Mouse (Mus musculus) layer of hippocampus, postnatal 36 days (tissue): Measurements from ENCODE around the gene Kiss1r. TPM values are rescaled to one million over a fixed set of nuclear protein-coding genes. Genes with fewer than 3 reads are reported as not detected.
A peak's percentile ranks its signal among the peaks of the same experiment; 100 is the strongest.
"Not testable (repeated sequence)": the region's sequence is repeated elsewhere in the genome, so short reads cannot be mapped to it uniquely, and the experiment has no call there.

Source experiments
- DNase-seq, 2 experiments: peaks; one replicate each; pipeline ENCODE4 v3.0.0; 2022
- total RNA-seq, 2 experiments: library from RNA; stranded (reverse); gene quantifications; 2 replicates each; pipeline ENCODE4 v1.2.3; 2021

Kiss1r gene
- 1 to 10 TPM; 6.4 to 6.8 TPM for total RNA-seq

DNA sequence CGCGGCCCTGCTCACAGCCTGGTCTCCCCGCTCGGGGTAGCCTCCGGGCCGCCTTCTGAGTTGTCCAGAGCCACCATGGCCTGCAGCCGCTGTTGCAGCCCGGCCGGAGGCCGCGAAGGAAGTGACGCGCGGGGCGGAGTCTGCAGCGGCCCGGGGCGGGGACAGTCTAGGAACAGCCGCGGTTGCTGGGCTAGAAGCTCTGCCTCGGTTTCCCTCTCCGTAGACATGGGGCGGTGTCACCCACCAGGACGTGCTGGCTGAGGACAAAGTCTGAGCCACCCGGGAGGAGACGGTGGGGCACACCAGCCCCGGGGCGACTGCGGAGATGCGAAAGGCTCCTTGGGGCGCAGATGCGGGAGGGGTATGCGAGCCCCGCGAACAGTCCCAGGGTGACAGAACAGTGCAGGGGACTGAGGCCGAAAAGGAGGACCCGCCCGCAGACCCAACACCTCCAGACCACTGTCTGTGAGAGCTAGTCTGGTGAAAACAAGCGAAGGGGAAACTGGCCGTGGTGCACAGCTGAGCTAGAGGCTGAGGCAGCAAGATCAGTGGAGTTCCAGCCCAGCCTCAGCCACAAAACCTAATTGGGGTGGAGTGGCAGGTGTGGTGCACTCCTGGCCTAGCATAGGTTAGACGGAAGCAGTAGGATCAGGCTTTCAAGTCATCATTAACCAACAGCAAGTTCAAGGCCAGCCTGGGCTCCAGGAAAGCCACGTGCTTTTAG is at the start of gene Kiss1r:
Kiss1r (plus strand) TSS at position 164 of the 724 bp plus-strand sequence.
- peak; percentile 85 to 87 for DNase-seq

DNA sequence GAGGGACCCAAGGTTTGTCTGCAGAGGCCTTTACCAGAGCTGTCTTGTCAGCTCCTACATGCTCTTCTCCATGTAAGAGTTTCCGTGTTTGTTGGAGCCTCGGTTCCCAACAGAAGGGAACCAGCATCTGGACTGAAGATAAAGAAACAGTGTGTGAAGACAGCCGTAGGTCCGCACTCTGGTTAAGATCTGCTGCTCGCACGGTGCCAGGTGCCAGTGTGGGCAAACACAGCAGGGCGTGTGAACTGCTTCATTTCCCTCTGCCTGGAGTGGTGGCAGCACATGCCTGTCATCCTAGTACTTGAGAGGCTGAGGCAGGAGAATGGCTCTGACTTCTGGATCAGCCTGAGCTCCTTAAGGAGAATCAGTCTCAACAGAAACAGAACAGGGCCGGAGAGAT is 44.9 kb upstream of the Kiss1r start:
- DNase-seq = no peak

DNA sequence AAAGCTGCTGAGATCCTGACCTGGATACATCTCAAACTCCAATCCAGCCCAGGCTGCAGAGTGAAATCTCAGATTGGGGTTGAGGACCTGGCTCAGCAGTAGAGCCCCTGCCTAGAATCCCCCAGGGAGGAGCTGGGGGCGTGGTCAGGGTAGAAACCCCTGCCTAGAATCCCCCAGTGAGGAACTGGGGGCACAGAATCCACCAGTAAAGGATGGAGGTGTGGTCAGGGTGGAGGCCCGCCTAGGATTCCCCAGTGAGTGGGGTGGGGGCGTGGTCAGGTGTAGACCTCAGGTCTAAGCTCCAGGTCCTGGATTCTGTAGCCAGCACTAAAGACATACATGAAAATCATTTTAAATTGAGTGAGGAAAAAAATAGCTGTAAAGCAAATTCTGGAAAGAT is 43.9 kb upstream of the Kiss1r start:
- DNase-seq = no peak

DNA sequence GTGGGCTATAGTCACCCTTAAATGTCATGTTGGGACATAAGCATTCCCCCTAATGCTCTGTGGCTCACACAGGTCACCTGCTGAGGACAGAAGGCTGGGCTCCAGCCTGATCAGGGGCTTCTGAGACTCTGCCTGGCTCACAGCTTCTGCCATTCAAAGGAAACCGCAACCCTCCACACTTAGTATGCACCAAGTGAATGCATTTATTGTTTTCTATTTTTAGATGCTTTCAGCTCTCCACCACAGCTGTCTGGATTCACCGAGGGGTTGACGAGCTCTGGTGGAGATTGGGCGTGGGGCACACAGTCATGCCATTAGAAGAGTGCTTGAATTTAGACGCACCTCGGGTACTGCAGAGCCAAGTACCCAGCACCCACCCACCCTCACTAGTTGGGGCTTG is 43.5 kb upstream of the Kiss1r start:
- no peak for DNase-seq

DNA sequence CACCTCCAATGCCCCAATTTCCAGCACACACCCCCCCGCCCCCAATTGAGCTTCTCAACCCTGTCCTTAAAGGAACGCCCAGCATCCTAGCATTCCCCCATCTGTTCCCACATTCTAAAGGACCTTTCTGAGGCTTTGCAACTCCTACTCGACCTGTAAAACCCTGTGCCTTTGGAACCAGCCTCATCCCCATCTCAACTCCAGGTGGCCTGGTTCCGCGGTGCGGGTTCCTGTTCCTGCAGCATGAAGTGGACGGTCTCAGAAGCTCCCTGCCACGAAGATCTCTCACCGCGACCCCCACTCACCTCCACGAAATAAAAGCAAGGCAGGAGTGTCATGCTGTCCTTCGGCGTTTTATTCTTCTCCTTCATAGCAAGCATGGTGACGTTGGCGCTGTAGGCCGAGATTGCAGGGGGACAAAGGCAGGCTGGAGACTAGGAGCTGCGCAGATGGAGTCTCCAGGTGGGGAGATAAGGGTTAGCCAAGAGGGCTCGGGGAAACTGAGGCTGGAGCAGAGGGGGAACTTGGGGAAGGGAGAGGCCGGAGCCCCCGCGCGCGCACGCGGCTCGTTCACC is 43.0 kb upstream of the Kiss1r start:
- no peak for DNase-seq

DNA sequence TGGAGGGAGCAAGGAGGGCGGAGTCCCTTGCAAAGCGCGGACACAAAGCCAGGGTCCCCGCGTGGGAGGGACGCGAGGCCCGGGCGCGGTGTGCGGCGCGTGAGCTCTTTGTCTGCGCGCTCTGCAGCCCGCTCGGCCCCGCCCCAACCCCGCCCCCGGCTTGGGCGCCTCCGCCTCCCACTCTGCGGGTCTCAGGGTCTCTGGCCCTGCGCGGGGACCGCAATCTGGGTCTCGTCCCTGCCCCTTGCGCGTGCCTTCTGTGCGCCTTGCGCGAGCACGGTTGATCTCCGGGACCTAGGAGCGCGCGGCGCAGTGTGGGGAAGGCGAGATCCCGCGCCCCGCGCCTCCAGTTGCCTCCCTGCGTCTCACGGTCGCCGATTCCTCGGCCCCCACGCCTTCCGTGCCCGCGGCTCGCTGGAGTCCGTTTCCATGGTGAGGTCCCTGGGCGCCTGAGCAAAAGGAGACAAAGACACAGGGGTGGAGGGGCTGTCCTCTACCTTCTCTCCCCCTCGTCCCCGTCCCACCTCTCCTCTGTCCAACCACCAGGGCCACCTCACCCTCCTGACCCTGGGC is 42.4 kb upstream of the Kiss1r start, which contains the start of the genes Prtn3 and Plppr3:
Prtn3 (plus strand) TSS at position 187 of the 573 bp plus-strand sequence.
Plppr3 (minus strand) TSS at position 345 of the 573 bp plus-strand sequence.
- DNase-seq = no peak

DNA sequence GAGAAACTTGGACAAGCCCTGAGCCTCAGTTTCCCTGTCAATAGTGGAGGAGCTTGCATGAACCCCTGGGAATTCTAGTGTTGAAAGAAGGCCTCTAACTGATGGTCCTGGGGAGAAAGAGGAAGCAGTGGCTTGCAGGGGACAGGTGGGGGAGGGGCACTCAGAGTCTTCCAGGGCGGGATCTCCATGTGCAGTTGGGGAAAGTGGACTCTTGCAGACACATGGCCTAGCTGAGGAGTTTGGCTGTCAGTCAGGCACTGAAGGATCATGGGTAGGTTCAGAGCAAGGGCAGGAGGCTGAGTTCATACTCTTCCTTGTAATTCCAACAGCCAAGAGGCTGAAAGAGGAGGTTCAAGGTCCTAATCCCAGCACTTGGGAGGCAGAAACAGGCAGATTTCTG is 39.6 kb upstream of the Kiss1r start:
- DNase-seq = no peak

DNA sequence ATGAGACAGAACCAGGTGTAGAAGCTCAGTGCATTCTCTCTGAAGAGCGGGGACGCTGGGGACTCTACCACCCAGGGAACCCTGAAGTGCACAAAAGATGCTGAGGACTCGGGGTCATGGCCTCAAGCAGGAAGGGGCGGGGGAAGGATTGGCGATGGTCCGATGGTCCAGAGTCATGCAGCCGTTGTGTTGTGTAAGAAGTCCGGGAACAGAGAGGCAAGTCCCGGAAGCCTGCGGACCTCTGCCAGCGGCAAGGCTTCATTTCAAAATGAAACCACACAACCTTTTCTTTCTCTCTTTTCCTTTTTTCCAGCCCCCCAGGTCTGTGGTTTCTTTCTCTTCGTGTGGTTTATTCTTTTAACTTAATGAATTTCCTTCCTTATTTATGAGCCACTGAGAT is 39.0 kb upstream of the Kiss1r start:
- DNase-seq = no peak

DNA sequence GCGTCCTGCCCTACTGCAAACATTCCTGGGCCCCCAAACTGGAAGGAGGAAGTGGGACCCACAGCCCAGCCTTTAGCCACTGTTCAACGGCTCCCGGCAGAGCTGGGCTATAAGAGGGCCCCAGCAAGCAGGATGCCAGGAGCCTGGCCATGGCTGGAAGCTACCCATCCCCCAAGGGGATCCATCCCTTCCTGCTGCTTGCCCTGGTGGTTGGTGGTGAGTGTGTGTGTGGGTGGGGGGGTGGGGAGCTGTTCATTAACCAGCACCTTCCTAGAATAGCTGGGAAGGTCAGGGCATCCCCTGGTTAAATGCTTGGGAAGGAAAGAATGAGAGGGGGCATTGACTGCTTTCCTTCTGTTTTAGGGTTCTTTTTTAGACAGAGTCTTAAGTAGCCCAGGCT is 37.2 kb upstream of the Kiss1r start:
- no peak for DNase-seq

DNA sequence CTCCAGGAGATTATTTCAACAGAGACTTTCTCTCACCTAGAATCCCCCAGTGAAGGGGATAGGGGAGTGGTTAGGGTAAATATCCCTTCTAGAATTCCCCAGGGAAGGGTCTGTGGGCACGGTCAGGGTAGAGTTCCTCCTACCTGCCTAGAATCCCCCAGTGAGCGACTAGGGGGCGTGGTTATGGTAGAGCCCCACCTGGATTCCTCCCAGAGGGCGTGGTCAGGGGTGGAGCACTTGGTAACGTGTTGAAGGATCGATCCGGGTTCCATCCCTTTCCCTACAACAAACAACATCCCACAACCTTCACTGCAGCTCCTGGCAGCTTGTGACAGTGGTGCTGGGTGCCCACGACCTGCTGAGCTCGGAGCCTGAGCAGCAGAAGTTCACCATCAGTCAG is 36.0 kb upstream of the Kiss1r start:
- DNase-seq = no peak

DNA sequence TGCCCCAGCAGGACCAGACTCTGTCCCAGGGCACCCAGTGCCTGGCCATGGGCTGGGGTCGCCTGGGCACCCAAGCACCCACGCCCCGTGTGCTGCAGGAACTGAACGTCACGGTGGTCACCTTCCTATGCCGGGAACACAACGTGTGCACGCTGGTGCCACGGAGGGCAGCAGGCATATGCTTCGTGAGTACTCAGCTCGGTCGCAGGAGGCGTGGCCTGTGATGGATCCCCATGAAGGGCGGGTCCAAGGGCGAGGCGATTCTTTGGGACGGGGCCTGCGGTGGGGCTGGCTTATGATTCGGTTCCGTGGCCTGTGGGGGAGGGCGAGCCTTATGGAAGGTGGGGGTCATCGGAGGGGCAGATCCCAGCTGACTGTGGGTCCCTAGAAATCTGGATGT is 34.8 kb upstream of the Kiss1r start:
- DNase-seq = no peak

DNA sequence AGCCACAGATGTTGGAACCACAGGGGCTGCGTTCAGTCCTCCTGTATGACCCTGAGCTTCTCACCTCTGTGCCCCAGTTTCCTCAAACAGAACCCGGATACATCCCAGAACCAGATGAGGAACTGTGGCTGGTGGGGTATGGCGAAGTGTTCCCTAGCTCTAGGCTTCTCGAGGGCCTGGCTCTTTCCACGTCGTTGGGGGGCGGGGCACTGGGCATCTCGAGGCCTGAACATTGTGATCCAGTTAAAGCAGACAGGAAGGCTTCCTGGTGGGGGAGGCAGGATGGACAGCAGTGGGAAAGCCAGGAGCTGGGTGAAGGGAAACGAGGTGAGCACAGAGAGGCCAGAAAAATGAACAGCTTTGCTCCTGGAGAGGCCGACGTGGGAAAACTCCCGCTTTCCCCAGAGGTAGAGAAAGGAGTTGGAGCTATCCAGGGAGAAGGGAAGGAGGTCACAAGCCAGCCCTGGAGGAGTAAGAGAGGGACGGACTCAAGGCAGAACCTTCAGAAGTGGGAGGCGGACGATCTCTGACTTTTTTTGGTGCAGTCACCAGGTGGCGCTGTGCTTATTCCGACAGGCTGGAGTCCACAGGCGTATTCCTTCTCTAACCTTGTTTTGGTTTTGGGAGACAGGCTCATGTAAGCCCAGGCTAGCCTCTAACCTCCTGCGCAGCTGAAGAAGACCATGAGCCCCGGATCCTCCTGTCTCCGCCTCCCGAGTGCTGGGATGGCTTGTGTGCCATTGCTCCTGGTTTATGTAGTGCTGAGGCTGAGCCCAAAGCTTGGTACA is 33.3 kb upstream of the Kiss1r start:
- DNase-seq = peak; percentile 68 to 75

DNA sequence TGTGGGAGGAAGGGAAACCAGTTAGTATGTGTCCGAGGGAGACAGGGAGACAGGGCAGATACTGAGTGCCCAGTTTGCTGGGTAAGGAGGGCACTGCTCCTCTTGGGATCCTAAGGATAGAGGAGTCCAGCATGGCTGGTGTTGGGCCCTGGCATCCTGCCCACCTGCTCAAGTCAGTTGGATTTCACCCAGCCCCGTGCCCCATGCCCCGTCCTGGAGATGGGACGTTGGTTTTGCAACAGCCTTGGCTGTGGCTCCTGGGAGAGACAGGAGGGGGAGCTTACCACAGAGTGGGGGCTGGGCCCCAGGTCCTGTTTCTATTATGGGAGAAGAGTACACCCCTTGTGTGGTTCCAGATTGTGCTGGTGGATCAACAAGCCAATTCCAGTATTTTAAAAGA is 32.3 kb upstream of the Kiss1r start:
- DNase-seq = no peak

DNA sequence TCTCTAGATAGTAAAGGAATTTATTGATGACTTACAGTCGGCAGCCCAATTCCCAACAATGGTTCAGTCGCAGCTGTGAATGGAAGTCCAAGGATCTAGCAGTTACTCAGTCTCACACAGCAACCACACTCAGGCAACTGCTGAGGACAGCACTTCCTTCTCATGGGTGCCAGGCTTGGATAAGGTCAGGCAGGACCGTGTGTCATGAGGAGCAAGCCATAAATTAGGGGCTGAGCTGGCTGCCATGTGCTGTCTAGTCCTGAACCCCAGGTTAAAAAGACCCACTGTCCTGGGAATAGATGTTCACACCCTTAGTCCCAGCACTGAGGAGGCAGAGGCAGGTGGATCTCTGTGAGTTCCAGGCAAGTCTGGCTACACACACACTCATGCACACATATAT is 31.8 kb upstream of the Kiss1r start:
- not testable (repeated sequence) for DNase-seq

DNA sequence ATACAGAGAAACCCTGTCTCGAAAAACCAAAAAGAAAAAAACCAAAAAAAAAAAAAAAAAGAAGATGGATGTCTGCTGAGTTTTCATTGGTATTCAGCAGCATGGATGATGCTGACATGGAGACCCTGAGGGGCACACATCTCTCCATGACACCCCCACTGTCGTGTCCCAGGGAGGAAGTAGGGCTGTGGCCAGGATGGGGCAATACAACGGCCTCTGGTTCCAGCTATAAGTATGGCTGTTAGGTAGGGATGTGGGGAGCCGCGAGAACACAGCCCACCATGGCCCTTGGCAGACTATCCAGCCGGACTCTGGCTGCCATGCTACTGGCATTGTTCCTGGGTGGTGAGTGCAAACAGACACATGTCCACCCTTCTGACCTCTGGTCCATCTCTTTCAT is 30.7 kb upstream of the Kiss1r start, which contains the start of gene Elane:
Elane (plus strand) TSS at position 194 of the 400 bp plus-strand sequence.
- no peak for DNase-seq

DNA sequence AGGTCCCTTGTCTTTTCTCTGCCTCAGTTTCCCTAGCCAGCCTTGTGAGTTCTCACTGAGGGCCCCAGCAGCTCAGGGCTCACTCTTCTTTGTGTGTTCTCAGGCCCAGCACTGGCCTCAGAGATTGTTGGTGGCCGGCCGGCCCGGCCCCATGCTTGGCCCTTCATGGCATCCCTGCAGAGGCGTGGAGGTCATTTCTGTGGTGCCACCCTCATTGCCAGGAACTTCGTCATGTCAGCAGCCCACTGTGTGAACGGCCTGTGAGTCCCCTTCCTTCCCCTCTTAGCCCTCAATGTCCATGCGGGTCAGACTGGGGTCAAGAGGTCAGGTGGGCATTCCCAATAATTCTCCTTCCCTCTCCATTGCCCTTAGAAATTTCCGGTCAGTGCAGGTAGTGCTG is 30.2 kb upstream of the Kiss1r start:
- no peak for DNase-seq

DNA sequence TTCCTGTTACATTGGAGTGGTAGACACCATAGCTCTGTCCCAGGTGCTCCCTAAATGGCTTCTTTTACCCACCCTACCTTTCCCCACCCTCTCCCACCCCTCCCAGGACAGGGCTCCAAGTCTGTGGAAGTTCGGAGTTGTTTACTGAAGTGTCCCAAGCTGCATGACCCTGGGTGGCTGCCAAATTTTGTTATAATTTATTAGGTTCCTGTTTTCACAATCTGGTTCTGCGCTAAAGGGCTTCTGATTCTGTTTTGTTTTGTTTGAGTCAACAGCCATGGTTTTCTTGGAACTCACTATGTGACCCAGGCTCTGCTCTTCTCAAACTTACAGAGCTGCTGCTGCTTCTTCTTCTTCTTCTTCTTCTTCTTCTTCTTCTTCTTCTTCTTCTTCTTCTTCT is 27.4 kb upstream of the Kiss1r start:
- DNase-seq = no peak

DNA sequence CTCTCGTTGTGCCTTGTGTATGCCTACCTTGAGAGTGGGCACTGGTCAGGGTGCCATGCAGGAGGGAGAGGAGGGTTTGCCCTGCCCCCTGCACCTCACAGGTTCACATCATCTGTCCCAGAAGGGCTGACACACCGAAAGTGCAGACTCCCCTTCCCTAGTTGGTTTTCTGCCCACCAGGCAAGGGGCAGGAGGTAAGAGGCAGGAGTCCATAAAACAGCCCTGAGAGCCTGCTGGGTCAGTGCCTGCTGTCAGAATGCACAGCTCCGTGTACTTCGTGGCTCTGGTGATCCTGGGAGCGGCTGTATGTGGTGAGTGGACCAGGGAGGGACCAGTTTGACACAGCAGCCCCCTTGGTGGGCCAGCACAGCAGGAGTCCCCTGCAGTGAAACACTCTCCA is 26.1 kb upstream of the Kiss1r start, which contains the start of gene Cfd:
Cfd (plus strand) TSS at position 184 of the 400 bp plus-strand sequence.
- no peak for DNase-seq

DNA sequence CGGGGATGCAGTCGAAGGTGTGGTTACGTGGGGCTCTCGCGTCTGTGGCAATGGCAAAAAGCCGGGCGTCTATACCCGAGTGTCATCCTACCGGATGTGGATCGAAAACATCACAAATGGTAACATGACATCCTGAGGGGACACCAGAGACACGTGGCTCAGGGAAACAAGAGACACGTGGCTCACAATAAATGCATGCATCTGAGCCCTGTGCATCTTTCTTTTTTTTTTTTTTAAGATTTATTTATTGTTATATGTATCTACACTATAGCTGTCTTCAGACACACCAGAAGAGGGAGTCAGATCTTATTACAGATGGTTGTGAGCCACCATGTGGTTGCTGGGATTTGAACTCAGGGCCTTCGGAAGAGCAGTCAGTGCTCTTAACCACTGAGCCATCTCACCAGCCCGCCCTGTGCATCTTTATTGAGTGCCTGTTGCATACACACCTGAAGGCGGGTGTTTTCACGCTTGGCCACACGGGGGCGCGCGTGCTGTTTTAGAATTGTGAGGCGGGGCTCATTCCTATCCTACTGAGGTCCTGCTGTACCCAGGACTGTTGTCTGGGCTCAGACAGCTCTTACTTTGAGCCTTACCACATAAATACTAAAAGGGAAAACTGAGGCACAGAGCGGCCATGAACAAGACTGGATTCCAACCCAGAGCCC is 24.2 kb upstream of the Kiss1r start:
- DNase-seq = peak; percentile 65 to 78

DNA sequence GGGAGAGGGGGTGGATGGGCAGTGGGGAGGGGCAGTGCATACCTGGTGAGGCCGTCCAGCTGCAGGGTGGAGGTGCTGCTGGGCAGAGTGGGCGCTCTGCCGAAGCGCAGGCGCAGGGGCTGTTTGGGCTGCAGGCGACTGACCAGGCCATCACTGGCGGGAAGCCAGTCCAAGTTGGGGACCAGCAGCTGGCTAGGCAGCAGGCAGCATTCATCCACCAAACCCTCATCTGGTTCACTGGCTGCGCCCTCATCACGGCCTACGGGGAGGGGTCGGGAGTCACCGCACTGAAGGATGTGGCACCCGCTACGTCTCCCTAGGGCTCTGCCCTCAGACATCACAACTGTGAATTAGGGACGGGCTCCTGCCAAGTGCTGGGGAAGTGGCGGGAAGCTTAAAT is 20.5 kb upstream of the Kiss1r start:
- DNase-seq = no peak

DNA sequence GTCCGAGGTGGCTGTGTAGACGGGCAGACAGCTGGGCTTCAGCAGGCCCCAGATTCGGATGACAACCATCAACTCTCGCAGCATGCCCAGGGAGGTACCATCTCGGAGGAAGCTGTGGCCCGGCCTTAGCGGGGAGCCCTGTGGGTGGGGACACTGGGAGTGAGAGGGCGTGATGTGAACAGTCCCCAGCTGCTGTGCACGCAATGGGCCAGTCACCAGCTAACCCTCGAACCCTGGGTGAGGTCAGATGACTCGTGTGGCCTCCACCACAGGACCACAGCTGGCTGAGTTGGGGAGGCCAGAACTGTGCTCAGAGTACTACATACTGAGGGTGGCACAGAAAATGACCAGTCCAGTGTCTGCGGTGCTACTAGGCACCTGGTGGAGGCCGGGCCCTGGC is 20.0 kb upstream of the Kiss1r start:
- no peak for DNase-seq
